Mouse (Mus musculus): Measurements from ENCODE around the gene Csrnp3. TPM values are rescaled to one million over a fixed set of nuclear protein-coding genes. Genes with fewer than 3 reads are reported as not detected.

Gene Csrnp3
- total and polyA plus RNA-seq, 3 experiments = not detected

GRCm38 (mm10) chr2:65988788-65989187, 143.2 kb downstream of the Csrnp3 start:
- no peaks in the 10 kb centered on the region for H3K27me3 ChIP-seq (ENCODE audit: control insufficient read depth in 1 of 2, insufficient read depth in 2 of 2, low read length in 2 of 2)
- H3K9ac ChIP-seq (ENCODE audit: control insufficient read depth, low read depth, low read length, poor library complexity, severe bottlenecking) = no peak overlapping the region
- H3K79me2 ChIP-seq (ENCODE audit: control insufficient read depth, insufficient read depth, low read length, poor library complexity) = no peaks in the 10 kb centered on the region
- H3K36me3 ChIP-seq (ENCODE audit: control insufficient read depth in 1 of 2, insufficient read depth in 2 of 2, low read length in 2 of 2) = no peaks in the 10 kb centered on the region
- H3K9me3 ChIP-seq (replicated peaks; ENCODE audit: insufficient read depth, low read length) = no peaks in the 10 kb centered on the region
- no peak overlapping the region for H3K4me3 ChIP-seq (ENCODE audit: control insufficient read depth in 1 of 2, insufficient read depth in 1 of 2, low read depth in 2 of 2, low read length in 2 of 2)
- DNase-seq (ENCODE audit: low read depth, low spot score) = no peak
- no peak overlapping the region for H3K27ac ChIP-seq (ENCODE audit: control insufficient read depth, low read depth, low read length)
- no peaks in the 10 kb centered on the region for H3K4me1 ChIP-seq (ENCODE audit: control insufficient read depth in 1 of 2, insufficient read depth in 2 of 2, low read length in 2 of 2)
- no peak for TF ChIP-seq UBTF (IDR thresholded peaks at IDR 0.05; ENCODE audit: borderline replicate concordance, insufficient read depth, low read depth, low read length)
- TF ChIP-seq HCFC1 (IDR thresholded peaks at IDR 0.05; ENCODE audit: low read depth, low read length) = no peak
- TF ChIP-seq POLR2A (IDR thresholded peaks at IDR 0.05; ENCODE audit: control insufficient read depth in 1 of 2, insufficient read depth in 1 of 2, low read depth in 1 of 2, low read length in 2 of 2, poor library complexity in 1 of 2) = no peak
- no peak for TF ChIP-seq KAT2A (conservative IDR thresholded peaks at IDR 0.05; ENCODE audit: low read depth, low read length)
- no peak for TF ChIP-seq MYB (IDR thresholded peaks at IDR 0.05; ENCODE audit: low read depth, low read length)
- no peak for TF ChIP-seq ZKSCAN1 (IDR thresholded peaks at IDR 0.05; ENCODE audit: low read depth, low read length)
- no peak for TF ChIP-seq JUND (IDR thresholded peaks at IDR 0.05; ENCODE audit: low read depth, low read length)
- no peak for TF ChIP-seq TAL1 (IDR thresholded peaks at IDR 0.05; ENCODE audit: low read length)
- no peak for TF ChIP-seq RAD21 (IDR thresholded peaks at IDR 0.05; ENCODE audit: low read depth, low read length)
- TF ChIP-seq SMC3 (IDR thresholded peaks at IDR 0.05; ENCODE audit: low read depth, low read length) = no peak
- no peak for TF ChIP-seq TBP (IDR thresholded peaks at IDR 0.05; ENCODE audit: low read depth, low read length)
- no peak for TF ChIP-seq MEF2A (IDR thresholded peaks at IDR 0.05; ENCODE audit: extremely low read depth, insufficient replicate concordance, low read depth, low read length, poor library complexity, severe bottlenecking)
- no peak for TF ChIP-seq ZC3H11A (IDR thresholded peaks at IDR 0.05; ENCODE audit: low read depth, low read length)
- TF ChIP-seq USF2 (IDR thresholded peaks at IDR 0.05; ENCODE audit: borderline replicate concordance in 1 of 2, insufficient read depth in 1 of 2, low read depth in 1 of 2, low read length in 2 of 2) = no peak
- TF ChIP-seq MYC (IDR thresholded peaks at IDR 0.05; ENCODE audit: low read depth, low read length) = no peak

DNA sequence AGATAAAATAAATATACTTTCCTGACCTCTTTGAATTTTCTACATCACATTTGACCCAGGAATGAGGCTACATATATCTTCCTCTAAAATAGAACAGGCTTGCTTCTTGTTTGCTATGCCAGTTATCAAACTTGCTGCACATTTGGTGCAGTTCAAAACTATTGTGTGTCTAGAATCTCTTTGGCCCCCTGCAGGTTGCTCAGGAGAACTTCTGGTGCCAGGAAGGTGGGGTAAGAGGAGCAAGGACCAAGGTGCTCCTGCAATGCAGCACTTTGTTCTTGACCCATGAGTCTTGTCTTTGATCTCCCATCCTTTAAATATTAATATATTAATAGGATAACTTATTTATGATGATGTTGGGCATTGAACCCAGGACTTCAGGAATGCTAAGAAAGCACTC, 144.5 kb downstream of the Csrnp3 start:
- no peak for DNase-seq (ENCODE audit: low read depth, low spot score)
- no peaks in the 10 kb centered on the region for H3K4me1 ChIP-seq (ENCODE audit: control insufficient read depth in 1 of 2, insufficient read depth in 2 of 2, low read length in 2 of 2)
- no peak for TF ChIP-seq NELFE (IDR thresholded peaks at IDR 0.05; ENCODE audit: low read depth, low read length)
- no peak for TF ChIP-seq MYC (IDR thresholded peaks at IDR 0.05; ENCODE audit: low read depth, low read length)
- no peak for TF ChIP-seq KAT2A (conservative IDR thresholded peaks at IDR 0.05; ENCODE audit: low read depth, low read length)
- TF ChIP-seq EP300 (IDR thresholded peaks at IDR 0.05; ENCODE audit: low read depth in 1 of 2, low read length in 2 of 2) = no peak
- TF ChIP-seq TCF12 (IDR thresholded peaks at IDR 0.05; ENCODE audit: low read depth, low read length) = no peak
- no peak for TF ChIP-seq ETS1 (IDR thresholded peaks at IDR 0.05; ENCODE audit: low read depth, low read length)
- TF ChIP-seq ZC3H11A (IDR thresholded peaks at IDR 0.05; ENCODE audit: low read depth, low read length) = no peak
- no peak for TF ChIP-seq E2F4 (IDR thresholded peaks at IDR 0.05; ENCODE audit: borderline replicate concordance, low read depth, low read length)
- no peak for TF ChIP-seq GATA1 (IDR thresholded peaks at IDR 0.05; ENCODE audit: low read depth, low read length)
- TF ChIP-seq POLR2AphosphoS5 (IDR thresholded peaks at IDR 0.05; ENCODE audit: borderline replicate concordance, low read depth, low read length) = no peak
- no peak for TF ChIP-seq MXI1 (IDR thresholded peaks at IDR 0.05; ENCODE audit: low read depth, low read length)
- no peak for TF ChIP-seq NRF1 (IDR thresholded peaks at IDR 0.05; ENCODE audit: insufficient read depth, low read depth, low read length, poor library complexity, severe bottlenecking)
- TF ChIP-seq GABPA (IDR thresholded peaks at IDR 0.05; ENCODE audit: low read depth, low read length) = no peak
- no peak for TF ChIP-seq MYB (IDR thresholded peaks at IDR 0.05; ENCODE audit: low read depth, low read length)
- TF ChIP-seq MAFK (IDR thresholded peaks at IDR 0.05; ENCODE audit: borderline replicate concordance, low read depth, low read length) = no peak
- no peaks in the 10 kb centered on the region for H3K27me3 ChIP-seq (ENCODE audit: control insufficient read depth in 1 of 2, insufficient read depth in 2 of 2, low read length in 2 of 2)
- H3K9me3 ChIP-seq (replicated peaks; ENCODE audit: insufficient read depth, low read length) = no peaks in the 10 kb centered on the region
- no peak overlapping the region for H3K9ac ChIP-seq (ENCODE audit: control insufficient read depth, low read depth, low read length, poor library complexity, severe bottlenecking)
- H3K27ac ChIP-seq (ENCODE audit: control insufficient read depth, low read depth, low read length) = no peak overlapping the region
- no peak overlapping the region for H3K4me3 ChIP-seq (ENCODE audit: control insufficient read depth in 1 of 2, insufficient read depth in 1 of 2, low read depth in 2 of 2, low read length in 2 of 2)
- H3K79me2 ChIP-seq (ENCODE audit: control insufficient read depth, insufficient read depth, low read length, poor library complexity) = no peaks in the 10 kb centered on the region
- no peaks in the 10 kb centered on the region for H3K36me3 ChIP-seq (ENCODE audit: control insufficient read depth in 1 of 2, insufficient read depth in 2 of 2, low read length in 2 of 2)
